Mouse (Mus musculus): Measurements from ENCODE around the gene Ccdc3.
A peak's percentile ranks its signal among the peaks of the same experiment; 100 is the strongest.

The Ccdc3 gene

DNA sequence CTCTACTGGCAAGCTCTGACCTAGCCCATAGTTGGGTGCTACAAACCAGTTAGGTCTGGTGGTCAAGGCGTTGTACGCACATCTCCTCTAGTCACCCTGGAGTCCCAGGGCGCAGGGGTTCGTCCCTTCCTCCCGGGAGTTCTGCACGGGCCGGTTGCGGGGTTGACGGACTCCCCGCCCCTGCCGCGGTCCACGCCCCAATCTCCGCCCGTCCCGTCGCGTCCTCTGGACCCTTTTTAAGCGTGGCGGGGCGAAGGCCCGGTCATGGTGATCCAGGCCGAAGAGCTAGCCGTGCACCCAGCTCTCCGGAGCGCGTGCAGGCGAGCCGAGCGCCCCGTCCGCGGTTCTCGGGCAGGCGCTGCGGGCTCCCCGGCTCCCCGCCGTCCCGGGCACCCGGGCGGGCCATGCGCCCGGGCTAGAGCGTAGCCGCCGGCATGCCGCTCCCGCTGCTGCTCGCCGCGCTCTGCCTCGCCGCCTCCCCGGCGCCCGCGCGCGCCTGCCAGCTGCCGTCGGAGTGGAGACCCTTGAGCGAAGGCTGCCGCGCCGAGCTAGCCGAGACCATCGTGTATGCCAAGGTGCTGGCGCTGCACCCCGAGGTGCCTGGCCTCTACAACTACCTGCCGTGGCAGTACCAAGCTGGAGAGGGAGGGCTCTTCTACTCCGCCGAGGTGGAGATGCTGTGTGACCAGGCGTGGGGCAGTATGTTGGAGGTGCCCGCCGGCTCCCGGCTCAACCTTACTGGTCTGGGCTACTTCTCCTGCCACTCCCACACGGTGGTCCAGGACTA, at the start of gene Ccdc3:
Gene Ccdc3 (plus strand): TSS at position 277 of the 787 bp plus-strand sequence.
- peak; percentile 38 to 74 for DNase-seq

DNA sequence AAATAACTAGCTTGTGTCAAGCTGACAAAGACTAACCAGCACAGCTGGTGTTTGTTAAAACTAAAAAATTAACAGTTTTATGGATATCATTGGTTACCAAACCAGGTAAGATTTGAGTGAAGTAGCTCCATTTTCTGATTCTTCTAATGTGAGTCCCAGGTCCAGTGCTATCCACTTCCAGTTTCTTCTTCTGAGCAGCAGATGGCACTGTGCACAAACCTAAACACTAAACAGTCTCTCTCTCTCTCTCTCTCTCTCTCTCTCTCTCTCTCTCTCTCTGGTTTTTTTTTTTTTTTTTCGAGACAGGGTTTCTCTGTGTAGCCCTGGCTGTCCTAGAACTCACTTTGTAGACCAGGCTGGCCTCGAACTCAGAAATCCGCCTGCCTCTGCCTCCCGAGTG, 47.2 kb upstream of the Ccdc3 start:
- peak; percentile 17 to 56 for DNase-seq

DNA sequence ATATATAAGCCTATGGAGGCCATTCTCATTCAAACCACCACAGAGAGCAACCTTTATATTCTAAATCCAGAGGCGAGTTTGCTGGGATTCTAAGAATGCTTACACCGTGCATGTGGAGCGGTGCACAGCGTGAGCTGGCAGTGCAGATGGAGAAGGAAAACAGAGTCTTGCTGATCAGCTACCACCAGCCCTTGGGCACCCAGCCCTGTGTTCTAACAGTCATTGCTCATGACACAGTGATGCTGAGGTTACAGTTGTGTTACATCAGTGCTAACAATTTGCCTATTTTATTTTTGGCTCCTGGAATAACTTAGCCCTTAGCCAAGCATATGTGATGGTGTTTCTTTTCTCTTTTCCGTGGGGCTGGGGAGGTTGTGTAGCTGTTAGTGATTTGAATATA, 42.7 kb upstream of the Ccdc3 start:
- no peak for DNase-seq

DNA sequence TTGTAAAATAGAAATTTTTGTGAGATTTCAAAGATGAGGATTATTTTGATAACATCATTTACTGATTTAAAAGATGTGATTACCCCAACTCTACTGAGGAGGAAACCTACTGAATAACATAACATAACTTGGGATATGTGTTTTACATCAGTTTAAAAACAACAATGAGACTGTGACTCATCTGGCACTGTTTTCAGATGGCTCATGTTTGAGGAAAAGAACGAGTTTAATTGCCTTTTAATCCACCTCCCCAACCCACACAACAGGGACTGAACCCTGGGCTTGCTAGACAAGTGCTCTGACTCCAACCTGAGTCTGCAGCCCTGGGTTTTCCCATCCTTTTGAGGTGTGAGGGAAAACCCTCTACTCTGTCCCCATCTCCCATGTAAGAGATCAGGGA, 42.3 kb upstream of the Ccdc3 start:
- DNase-seq, result no peak

DNA sequence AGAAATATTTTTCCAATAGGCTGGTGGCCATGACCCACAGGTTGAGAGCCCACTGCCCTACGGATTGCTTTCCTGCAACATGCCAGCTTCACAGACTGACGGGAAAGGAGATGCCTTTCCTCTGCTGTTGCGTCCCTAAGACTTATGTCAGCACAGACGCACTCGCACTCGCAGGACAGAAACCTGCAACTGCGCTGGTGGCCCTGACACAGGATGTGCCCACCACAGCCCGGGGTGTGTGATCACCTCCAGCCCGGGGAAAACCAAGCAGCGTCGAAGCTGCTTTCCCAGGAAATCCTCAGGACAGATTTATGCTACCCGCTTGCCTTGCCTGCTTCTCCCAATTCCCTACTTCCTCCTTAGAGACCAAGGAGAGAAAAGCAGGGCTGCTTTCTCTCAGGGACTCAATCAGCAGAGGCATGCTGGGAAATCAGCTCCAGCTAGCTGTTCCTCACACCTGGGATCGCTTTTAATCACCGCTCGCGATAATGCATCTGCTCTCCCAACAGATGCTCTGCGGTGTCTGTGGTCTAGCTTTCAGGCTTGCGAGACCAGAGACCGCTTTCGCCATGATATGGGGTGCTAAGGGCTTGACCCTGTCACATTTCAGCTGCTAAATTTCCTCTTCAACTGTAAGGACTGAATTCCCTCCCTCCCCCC, 39.7 kb upstream of the Ccdc3 start:
- peak; percentile 3 to 8 for DNase-seq

DNA sequence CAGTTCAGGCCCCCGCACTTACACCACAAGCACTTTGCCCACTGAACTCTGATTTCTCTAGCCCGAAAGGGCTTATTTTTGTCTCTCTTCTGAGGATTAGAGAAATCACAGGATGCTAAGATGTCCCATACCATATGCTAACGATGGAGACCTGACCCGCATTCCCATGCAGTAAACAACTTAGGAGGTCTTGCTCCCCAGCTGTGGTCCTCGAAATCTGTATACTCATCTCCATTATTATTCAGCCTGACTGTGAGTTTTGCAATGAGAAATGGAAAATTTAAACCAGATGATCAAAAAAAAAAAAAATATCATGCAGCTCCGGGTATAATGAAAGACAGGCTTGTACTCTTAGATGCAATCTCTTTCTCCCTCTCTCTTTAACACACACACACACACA, 38.4 kb upstream of the Ccdc3 start:
- no peak for DNase-seq

DNA sequence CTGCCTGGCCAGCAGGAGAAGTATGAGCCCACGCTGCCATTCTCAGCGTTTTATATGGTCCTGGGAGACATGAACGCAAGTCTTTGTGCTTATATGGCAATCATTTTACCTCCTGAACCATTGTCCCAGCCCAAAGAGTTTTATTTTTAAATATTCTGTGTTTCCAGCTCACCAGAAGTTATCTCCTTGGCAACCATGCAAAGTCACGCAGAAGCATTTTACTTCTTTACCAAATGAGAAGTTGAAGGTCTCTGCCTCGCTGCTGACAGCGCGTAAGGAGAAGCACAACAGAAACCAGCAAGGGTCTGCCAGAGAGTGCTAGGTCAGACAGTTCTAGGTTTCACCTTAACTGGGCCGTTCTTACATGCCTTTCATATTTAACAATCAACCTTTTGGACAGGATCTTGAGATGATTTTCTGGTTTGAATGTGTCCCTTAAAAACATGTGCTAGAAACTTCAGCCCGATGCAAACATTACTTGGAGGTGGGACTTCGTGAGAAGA, 35.8 kb upstream of the Ccdc3 start:
- DNase-seq, result no peak

DNA sequence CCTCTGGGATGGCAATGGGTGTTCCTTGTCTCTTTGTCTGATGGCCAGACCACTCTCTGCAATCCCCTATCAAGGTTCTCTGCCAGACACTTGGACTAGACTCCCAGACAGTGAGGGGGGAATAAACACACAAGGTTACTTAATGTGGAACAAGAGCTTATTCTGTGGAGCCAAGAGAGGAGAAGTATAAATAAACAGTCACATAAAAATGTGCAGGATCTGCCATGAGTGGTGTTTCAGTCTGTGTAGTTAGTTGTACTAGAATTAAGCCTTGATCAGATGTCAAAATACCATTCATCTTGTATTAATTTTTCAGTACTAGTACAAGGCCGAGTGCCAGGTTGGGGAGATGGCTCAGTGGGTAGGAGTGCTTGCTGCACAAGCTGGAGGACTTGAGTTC, 34.7 kb upstream of the Ccdc3 start:
- DNase-seq, result no peak

DNA sequence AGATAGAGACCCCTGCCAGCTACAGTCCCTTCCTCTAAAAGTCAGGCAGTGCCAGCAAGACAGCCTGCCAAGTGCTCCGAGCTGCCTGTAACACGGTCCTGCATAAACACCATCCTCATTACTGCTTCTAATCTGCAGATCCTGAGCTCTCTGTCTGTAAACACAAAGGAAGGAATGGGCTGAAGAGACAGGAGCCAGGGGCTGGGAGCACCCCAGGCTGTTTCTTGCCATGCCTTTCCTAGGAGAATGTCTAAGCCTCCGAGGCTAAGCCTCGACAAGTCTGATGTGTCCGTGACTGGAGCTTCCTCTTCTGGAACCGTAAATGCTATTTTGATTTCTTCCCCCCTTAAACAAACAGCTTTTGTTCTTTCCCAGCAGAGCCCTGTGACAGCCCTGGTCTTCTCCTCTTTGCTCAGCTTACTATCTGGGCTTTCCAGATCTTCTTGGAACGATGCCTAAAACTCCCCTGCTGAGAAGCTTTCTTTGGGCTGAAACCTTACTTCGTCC, 24.7 kb upstream of the Ccdc3 start:
- DNase-seq, result no peak

DNA sequence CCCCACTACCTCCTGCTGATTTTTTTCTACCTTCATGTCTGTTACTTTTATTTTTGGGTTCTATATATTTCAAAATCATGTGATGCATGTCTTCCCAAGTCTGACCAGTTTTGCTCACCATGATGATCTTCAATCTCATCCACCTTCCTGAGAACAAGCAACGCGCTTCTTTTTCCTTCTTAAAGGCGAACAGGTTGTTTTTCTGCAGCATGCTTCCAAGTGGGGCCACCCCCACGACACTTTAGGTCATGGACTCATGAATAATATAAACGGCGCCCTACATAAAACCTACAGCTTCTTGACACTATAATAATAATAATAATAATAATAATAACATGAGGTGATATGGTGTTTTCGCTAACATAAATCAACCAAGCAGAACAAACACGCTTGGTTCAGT, 23.2 kb upstream of the Ccdc3 start:
- DNase-seq, result no peak

DNA sequence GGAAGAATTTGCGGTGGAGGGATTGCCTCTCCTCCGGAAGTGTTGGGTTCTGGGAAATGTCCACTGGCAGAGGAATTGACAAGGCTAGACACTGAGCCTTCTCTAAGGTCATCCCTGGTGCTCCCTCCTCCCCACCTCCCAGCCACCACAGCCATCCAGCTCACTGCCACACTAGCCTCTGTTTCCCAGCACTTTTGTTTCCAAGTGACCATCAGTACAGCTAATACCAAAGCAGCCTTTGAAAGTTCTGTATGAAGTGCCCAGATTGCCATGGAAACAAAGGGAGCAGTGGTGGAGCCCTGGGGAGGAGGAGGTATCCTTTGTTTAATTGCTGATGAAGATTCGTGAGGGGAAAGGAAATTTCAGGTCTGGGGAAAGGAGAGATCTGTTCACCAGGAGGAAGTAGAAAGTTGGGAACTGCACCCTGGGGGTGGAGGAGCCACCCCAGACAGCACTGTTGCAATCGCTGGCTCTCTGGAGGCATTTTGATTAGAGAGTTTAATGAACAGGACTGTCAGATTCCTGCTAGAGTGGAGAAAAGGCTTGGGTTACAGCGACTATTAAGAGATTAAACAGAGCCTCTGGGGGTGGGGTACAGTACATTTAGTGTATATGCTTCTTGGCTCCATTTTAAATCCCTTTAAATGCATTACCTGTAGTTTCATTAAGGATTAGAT, 20.6 kb upstream of the Ccdc3 start:
- DNase-seq, result no peak

DNA sequence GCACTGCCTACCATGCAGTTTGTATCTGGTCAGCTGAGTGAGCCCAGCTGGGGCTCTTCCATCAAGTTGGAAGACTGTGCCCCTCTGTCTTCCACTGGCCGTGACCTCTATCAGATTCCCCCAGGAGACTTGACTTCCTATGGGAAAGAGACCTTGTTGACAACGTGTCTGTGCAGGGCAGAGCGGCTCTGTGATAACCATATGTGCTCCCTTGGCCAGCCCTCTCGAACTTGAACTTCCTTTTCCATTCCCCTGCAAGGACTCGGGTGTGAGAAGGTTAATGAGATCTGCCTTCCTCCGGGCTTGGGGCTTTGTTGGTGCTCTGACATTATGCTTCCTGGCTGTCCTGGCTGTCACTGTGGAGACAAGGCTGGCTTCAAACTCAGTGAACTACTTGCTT, 12.1 kb upstream of the Ccdc3 start:
- peak; percentile 8 to 9 for DNase-seq

DNA sequence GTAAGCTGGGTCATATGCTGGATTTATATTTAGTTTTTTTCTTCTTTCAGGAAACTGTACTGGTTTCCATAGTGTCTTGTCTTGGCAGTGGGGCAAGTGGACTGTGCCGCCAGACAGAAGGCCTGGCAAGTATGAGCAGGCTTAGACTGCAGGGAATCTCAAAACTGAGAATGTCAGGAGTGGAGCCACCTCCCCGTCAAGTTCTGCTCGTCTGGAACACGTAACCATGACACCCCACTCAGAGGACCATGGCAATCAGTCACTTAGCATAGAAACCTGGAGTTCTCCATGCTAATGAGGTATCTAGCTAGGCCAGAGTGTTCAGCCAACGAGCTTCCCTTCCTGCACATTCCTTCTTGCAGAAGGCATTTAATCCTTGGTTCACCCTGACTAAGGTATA, 10.2 kb upstream of the Ccdc3 start:
- DNase-seq, result no peak

DNA sequence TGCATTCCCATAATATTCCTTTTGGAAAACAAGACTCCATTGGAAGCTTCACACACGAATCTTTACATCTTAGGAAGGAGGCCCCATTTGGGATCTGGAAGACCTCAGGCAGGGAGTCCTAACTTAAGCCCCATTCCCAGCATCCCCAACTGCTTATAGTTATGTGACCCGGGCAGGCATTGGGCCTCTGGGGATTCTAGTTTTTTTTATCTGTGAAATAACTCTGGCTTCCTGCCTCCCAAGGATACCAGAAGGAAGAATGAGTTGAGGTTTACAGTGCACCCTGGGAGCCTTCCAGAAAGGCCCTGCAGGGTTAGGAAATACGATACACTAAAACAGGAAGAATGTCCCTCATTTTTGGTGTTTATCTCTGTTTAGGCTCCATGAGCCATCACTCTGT, 8.5 kb upstream of the Ccdc3 start:
- DNase-seq, result peak; percentile 8 to 24

DNA sequence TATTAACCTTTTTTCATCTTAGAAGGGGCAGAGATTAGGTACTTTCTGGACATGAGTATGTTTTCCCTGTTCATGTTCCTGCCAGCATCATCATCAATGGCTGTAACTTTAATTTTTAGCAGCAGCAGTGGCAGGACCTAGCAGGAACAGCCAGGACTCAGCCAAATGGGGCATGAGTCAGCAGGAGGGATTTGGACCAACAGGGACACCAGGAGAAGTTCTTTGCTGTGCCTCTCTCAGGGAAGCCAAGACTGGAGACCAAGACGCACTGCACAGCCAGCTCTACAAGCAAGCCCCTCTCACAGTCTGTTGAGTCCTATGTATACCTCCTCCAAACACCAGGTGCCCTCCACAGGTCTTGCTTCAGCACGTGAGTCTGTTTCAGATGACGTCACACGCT, 5.5 kb upstream of the Ccdc3 start:
- DNase-seq, result no peak

DNA sequence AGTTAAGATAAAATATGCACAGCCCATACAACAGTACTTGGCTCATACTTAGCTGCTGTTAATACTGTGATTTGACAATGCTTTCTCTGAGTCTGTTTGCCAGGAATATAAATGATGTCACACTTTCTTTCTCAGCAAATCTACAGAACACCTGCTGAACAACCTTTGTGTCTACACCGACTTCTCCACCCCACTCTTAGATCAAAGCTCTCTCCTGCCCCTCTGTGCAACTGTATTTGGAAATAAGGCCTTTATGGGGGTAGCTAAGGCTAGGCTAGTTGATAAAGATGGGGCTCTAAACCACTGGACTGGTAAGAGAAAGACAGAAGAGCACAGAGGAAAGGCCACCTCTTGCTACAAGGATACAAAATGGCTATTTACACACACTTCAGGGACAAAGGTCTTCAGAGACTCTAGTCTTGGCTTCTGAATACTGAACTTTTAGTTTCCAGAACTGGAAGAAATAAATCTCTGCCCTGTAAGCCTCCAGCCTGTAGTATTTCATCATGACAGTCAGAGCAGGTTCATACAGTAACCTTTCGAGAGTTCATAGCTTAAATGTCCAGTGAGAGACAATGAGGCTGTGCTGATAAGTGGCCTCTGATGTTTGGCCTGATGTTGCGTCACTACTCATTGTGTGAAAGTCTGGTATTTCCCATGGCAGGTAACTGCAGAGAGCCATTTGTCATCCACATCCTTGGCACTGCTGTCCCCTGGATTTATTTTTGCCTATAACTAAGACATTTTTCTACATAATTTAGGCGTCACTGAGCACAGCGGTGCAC, 2.4 kb upstream of the Ccdc3 start:
- peak; percentile 12 to 52 for DNase-seq

DNA sequence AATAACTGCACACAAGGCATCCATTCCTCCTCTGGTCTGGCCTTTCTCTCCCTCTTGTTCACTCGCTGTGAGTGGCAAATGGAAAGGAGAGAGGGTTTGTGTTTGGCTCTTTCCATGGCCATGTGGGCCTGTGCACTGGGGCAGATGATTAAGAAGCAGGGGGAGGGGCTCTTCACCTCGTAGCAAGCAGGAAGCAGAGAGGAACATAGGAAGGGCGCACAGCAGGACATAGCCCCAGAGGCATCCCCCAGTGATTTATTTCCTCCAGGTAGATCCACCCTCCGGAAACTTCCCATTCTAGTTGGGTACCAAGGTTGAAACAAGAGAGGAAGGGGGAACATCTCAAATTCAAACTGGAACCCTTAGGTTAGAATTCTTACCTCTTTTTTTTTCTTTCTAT, 2.4 kb downstream of the Ccdc3 start:
- DNase-seq, result no peak

DNA sequence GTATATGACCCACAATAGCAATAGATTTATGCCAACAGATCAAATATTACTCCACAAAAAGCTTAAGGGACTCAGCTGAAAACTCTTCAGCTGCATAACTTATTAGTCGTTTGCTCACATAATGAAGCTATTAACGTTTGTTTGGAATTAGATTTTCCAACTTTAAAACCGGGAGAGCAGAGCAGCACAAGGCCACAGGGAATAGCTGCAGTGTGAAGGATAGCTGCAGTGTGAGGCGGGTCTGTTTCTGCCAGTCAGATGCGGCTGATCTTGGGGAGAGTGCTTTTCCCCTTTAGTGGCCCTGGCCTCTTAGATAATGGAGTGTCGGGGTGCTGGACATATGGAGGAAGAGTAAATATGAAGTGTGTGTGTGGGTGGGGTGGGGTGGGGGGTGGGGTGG, 6.9 kb downstream of the Ccdc3 start:
- no peak for DNase-seq

DNA sequence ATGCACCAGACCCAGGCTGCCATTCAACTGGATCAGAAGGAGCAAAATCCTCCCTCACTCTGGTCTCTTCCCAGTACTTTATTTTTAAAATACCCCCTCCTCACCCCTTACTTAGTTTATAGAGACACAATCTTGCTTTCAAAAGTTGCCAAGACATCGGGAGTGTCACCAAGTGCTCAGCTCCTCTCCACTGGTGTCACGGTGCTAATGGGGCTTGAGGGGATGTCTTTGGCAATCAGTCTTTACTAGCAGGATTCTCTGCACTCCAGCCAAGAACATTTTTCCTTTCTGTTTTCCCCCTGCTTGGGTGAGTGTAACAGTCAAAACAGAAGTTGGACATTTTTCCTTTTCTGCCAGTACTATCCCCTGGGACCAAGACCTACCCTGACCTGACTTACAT, 10.3 kb downstream of the Ccdc3 start:
- no peak for DNase-seq

DNA sequence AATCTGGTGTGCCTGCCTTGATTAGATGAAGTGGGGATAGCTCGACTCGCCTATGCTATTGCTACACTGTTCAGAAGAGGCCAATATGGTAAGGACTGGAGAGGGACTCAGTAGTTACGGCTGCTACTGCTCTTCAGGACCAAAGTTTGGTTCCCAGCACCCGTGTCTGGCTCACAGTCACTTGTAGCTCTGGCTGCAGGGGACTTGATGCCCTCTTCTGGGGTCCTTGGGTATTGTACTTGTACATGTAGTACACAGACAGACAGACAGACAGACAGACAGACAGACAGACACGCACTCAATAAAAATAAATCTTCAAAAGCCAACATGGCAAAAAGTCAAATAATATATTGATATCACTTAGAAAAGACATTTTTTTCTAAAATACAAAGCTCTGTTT, 17.1 kb downstream of the Ccdc3 start:
- DNase-seq, result no peak

DNA sequence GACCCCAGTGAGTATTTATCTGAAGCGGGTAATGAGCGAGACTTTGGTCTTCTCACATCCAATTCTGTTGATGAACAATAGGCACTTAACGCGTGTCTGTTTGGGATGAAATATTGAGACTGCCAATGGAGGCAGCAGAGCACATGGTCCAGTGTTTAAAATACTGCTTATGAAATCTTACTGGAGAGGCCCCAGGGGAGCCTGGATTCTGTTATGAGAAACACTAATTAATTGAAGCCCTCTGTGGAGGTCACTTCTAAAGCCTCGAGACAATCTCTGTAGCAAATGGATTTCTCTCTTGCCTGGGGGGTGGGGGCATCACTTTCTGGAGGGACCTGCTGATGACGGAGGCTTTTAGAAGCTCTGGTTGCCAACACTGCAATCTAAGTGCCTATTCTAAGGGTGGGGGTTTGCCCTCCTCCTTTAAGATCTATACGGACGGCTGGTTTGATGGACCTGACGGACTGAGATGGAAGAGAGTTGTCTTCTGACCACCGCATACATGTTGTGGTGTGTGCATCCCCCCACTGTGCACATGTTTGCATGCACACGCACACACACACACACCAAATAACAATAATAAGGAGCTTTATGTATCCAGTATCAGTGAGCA, 22.8 kb downstream of the Ccdc3 start:
- no peak for DNase-seq

DNA sequence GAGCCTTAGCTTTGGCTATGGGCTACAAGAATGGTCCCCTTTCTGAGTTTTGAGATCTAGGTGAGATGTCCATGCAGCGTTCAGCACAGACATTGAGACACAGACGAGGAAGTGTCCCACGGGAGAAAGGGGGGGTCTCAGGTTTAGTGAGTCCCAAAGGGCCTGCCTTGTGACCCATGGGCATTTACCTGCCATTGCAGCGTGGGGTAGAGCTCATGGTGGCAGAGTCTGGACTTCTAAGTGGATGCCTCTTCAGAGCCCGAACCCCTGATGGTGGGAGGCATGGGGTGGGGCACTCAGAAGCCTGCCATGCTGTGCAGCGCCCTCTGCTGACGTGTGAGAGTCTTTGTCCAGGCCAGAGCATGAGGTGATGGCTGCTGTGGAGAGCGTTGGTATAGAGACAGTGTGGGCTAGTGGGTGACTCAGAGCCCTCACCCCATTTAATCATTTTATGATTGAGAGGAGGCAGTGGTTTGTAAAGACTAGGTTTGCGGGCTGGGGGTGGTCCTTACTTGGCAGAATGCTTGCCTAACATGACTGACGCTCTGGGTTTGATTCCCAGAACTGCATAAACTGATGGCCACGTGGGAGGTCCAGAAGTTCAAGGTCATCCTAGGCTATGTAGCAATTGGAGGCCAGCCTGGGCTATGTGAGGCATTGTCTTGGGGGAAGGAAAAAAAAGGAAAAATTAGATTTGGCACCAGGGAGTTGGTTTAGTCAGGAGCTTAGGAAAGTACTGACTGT, 23.6 kb downstream of the Ccdc3 start:
- peak in 1 of 2 experiments; percentile 13 for DNase-seq
